Mouse (Mus musculus): ENCODE data around the gene Plpp7. TPM values are rescaled to one million over a fixed set of nuclear protein-coding genes. Genes with fewer than 3 reads are reported as not detected.
A peak's percentile ranks its signal among the peaks of the same experiment; 100 is the strongest.

Plpp7 gene
- polyA plus RNA-seq (2016; fragmentation: Nextera tagmentation; extraction: Ambion mirVana): 10.9 and 12.9 TPM in 2 replicates

- no peak for DNase-seq (ENCODE audit: low spot score)
- WGBS: 50% methylated on average over 22 of the region's 22 CpGs
- Histone ChIP-seq H3K4me1 (peaks cover 27% of the 10 kb centered on the region), H3K27ac (peak within 1 kb of the TSS; percentile 84), H3K9me3 (0 out of 2 replicates have a peak, but pooled peaks cover 2% of the 10 kb centered on the region), H3K27me3 (ENCODE audit: insufficient read depth, poor library complexity, severe bottlenecking) (no peaks in the 10 kb centered on the region), H3K36me3 (peaks cover 18% of the 10 kb centered on the region), H3K4me3 (peak within 1 kb of the TSS; percentile 59)
These were observed at the start of gene Plpp7 for GRCm38 (mm10) chr2:32095351-32096121. Plpp7 (plus strand) TSS chr2:32095528.

DNA sequence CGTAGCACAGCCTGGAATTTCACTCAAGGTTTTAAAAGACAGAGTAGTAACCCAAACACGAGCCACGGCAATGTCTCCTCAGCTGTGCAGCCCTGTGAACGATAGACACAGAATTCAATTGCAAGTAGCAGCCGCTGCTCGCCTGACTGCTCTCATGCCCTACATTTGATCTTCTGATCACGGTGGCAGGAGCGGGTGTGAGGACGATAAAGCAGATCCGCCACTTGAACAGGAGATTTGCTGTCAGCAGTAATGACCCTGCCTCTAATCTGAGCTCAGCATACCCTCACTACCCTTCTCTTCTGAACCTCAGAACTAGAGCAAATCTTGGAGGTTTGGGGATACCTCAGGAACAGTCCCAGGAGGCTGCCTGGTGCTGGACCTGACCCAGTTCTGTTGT, 49.3 kb upstream of the Plpp7 start:
- Histone ChIP-seq H3K4me1 (peaks cover 42% of the 10 kb centered on the region), H3K36me3 (peaks cover 91% of the 10 kb centered on the region), H3K27ac (peak overlapping the region; percentile 87), H3K27me3 (ENCODE audit: insufficient read depth, poor library complexity, severe bottlenecking) (no peaks in the 10 kb centered on the region), H3K4me3 (no peak overlapping the region), H3K9me3 (no peaks in the 10 kb centered on the region)
- peak; percentile 89 for DNase-seq (ENCODE audit: low spot score)
- WGBS: 53% methylated on average over 10 of the region's 10 CpGs

- H3K9me3 ChIP-seq: no peaks in the 10 kb centered on the region
- no peaks in the 10 kb centered on the region for H3K27me3 ChIP-seq (ENCODE audit: insufficient read depth, poor library complexity, severe bottlenecking)
- H3K4me1 ChIP-seq: peaks cover 52% of the 10 kb centered on the region
- H3K27ac ChIP-seq: peak overlapping the region; percentile 56
- no peak overlapping the region for H3K4me3 ChIP-seq
- DNase-seq (ENCODE audit: low spot score): no peak
- peaks cover 90% of the 10 kb centered on the region for H3K36me3 ChIP-seq
- WGBS: 89% methylated on average over 10 of the region's 10 CpGs
These were observed 48.0 kb upstream of the Plpp7 start for GRCm38 (mm10) chr2:32047323-32047722.

DNA sequence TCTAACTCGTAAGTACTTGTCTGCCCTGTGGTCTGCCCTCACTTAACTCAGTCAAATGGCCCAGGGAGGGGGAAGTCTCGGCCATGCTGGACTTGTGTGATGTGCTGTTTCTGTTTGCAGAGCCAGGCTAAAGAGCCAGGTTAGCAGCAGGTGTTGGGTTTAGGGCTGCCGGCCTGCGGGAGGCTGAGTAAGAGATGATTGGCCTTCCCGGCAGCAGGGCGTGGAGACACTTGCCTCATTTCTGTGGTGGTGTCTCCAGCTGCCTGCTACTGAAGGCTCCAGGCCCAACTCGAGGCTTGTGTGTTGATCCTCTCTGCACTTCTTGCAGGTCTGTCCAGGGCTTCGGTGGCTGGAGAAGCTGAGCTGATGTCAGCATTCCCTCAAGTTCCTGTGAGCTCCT, 43.5 kb upstream of the Plpp7 start:
- no peaks in the 10 kb centered on the region for H3K27me3 ChIP-seq (ENCODE audit: insufficient read depth, poor library complexity, severe bottlenecking)
- H3K36me3 ChIP-seq: peaks cover 63% of the 10 kb centered on the region
- WGBS: 72% methylated on average over 8 of the region's 8 CpGs
- H3K4me3 ChIP-seq: no peak overlapping the region
- H3K4me1 ChIP-seq: peaks cover 59% of the 10 kb centered on the region
- H3K27ac ChIP-seq: peak overlapping the region; percentile 56; the same call in 1 of the 2 replicates
- H3K9me3 ChIP-seq: no peaks in the 10 kb centered on the region
- DNase-seq (ENCODE audit: low spot score): no peak

DNA sequence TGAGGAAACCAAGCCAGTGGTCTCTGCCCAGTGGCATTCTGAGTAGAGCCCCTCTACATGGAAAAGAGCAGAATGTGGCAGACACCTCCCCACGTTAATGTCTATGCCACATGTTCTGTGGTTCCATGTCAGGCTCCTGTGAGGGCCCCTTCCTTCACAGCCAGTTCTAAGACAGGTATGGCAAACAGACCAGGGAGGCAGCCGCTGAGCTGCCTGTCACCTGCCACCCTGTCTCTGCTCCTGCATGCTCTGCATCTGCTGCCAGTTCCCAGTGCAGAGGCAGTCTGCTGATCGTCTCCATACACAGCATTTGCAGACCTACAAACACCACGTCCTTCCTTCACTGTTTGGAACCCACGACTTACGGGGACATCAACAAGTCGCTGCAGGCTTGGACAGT, 42.9 kb upstream of the Plpp7 start:
- H3K9me3 ChIP-seq: no peaks in the 10 kb centered on the region
- peaks cover 59% of the 10 kb centered on the region for H3K4me1 ChIP-seq
- H3K27me3 ChIP-seq (ENCODE audit: insufficient read depth, poor library complexity, severe bottlenecking): no peaks in the 10 kb centered on the region
- H3K36me3 ChIP-seq: peaks cover 57% of the 10 kb centered on the region
- WGBS: 80% methylated on average over 7 of the region's 7 CpGs
- H3K4me3 ChIP-seq: no peak overlapping the region
- peak overlapping the region; percentile 37; the same call in 1 of the 2 replicates for H3K27ac ChIP-seq
- DNase-seq (ENCODE audit: low spot score): no peak

- no peaks in the 10 kb centered on the region for H3K27me3 ChIP-seq (ENCODE audit: insufficient read depth, poor library complexity, severe bottlenecking)
- peak overlapping the region; percentile 80 for H3K27ac ChIP-seq
- H3K4me3 ChIP-seq: no peak overlapping the region
- H3K4me1 ChIP-seq: peaks cover 74% of the 10 kb centered on the region
- WGBS: 45% methylated on average over 7 of the region's 7 CpGs
- H3K36me3 ChIP-seq: peaks cover 29% of the 10 kb centered on the region
- no peaks in the 10 kb centered on the region for H3K9me3 ChIP-seq
- peak; percentile 85 for DNase-seq (ENCODE audit: low spot score)
These were observed 39.9 kb upstream of the Plpp7 start for GRCm38 (mm10) chr2:32055357-32055965.

GRCm38 (mm10) chr2:32056524-32056923, 38.8 kb upstream of the Plpp7 start:
- H3K36me3 ChIP-seq: peaks cover 20% of the 10 kb centered on the region
- H3K27ac ChIP-seq: peak overlapping the region; percentile 87
- no peaks in the 10 kb centered on the region for H3K27me3 ChIP-seq (ENCODE audit: insufficient read depth, poor library complexity, severe bottlenecking)
- no peak for DNase-seq (ENCODE audit: low spot score)
- WGBS: 48% methylated on average over 10 of the region's 10 CpGs
- H3K4me3 ChIP-seq: no peak overlapping the region
- H3K9me3 ChIP-seq: no peaks in the 10 kb centered on the region
- H3K4me1 ChIP-seq: peaks cover 83% of the 10 kb centered on the region

DNA sequence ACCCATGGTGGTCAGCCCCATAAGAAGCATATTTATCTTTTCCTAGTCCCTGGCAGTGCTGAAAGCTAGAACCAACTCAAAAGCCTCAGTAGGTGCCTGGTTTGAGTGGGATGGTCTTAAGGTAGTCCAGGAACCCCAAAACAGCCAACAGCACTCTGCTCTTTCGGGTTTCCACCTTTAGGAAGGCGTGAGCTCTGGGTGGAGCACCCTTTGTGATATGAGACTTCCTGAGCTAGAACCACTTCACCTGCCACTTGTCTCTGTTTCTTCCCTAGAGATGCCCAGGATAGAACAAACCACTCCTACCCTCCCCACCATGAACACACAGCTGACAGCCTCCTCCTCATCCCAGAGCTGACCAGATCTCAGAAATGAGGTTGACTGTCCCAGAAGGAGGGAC, 38.0 kb upstream of the Plpp7 start:
- DNase-seq (ENCODE audit: low spot score): no peak
- Histone ChIP-seq H3K4me3 (no peak overlapping the region), H3K4me1 (peaks cover 84% of the 10 kb centered on the region), H3K36me3 (peaks cover 11% of the 10 kb centered on the region), H3K27me3 (ENCODE audit: insufficient read depth, poor library complexity, severe bottlenecking) (no peaks in the 10 kb centered on the region), H3K27ac (peak overlapping the region; percentile 87), H3K9me3 (no peaks in the 10 kb centered on the region)
- WGBS: 72% methylated on average over 2 of the region's 2 CpGs

DNA sequence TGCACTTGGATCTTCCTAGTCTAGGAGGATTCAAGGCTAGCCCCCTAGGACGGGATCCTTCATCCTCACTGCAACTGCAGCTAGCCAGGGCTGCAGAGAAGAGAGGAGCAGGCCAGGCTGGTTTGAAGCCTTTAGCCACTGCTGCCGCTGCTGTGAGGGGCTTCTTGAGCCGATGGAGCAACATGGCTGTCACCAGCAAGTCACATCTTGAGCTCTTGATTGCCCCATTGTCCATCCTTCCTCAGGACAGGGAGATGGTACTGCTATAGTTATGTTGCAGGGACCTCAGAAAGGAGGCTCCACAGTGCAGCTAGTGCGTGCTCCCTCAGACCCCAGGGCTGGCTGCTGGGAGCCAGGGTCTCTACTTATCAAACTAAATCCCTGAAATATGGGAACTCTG, 37.5 kb upstream of the Plpp7 start:
- Histone ChIP-seq H3K9me3 (no peaks in the 10 kb centered on the region), H3K4me1 (peaks cover 84% of the 10 kb centered on the region)

GRCm38 (mm10) chr2:32058241-32058640, 37.1 kb upstream of the Plpp7 start:
- peaks cover 88% of the 10 kb centered on the region for H3K4me1 ChIP-seq
- DNase-seq (ENCODE audit: low spot score): no peak
- 73% methylated on average over 9 of the region's 9 CpGs for WGBS
- peak overlapping the region; percentile 87; the same call in 1 of the 2 replicates for H3K27ac ChIP-seq
- no peaks in the 10 kb centered on the region for H3K9me3 ChIP-seq
- H3K36me3 ChIP-seq: peaks cover 7% of the 10 kb centered on the region; the same call in 1 of the 2 replicates
- H3K27me3 ChIP-seq (ENCODE audit: insufficient read depth, poor library complexity, severe bottlenecking): no peaks in the 10 kb centered on the region
- no peak overlapping the region for H3K4me3 ChIP-seq

More for the DNA sequence above, 37.5 kb upstream of the Plpp7 start:
- WGBS: 74% methylated on average over 4 of the region's 4 CpGs
- peaks cover 8% of the 10 kb centered on the region; the same call in 1 of the 2 replicates for H3K36me3 ChIP-seq
- H3K27ac ChIP-seq: peak overlapping the region; percentile 87
- H3K4me3 ChIP-seq: no peak overlapping the region
- DNase-seq (ENCODE audit: low spot score): no peak
- no peaks in the 10 kb centered on the region for H3K27me3 ChIP-seq (ENCODE audit: insufficient read depth, poor library complexity, severe bottlenecking)

GRCm38 (mm10) chr2:32058716-32059115, 36.6 kb upstream of the Plpp7 start:
- H3K9me3 ChIP-seq: no peaks in the 10 kb centered on the region
- peaks cover 3% of the 10 kb centered on the region; the same call in 1 of the 2 replicates for H3K36me3 ChIP-seq
- no peak overlapping the region for H3K4me3 ChIP-seq
- H3K27me3 ChIP-seq (ENCODE audit: insufficient read depth, poor library complexity, severe bottlenecking): no peaks in the 10 kb centered on the region
- H3K27ac ChIP-seq: peak overlapping the region; percentile 88; the same call in 1 of the 2 replicates
- H3K4me1 ChIP-seq: peaks cover 89% of the 10 kb centered on the region
- WGBS: 35% methylated on average over 5 of the region's 5 CpGs
- no peak for DNase-seq (ENCODE audit: low spot score)

GRCm38 (mm10) chr2:32059613-32060012, 35.7 kb upstream of the Plpp7 start:
- peaks cover 92% of the 10 kb centered on the region for H3K4me1 ChIP-seq
- no peaks in the 10 kb centered on the region for H3K9me3 ChIP-seq
- WGBS: 48% methylated on average over 6 of the region's 6 CpGs
- DNase-seq (ENCODE audit: low spot score): no peak
- H3K36me3 ChIP-seq: peaks cover 6% of the 10 kb centered on the region
- peak overlapping the region; percentile 88 for H3K27ac ChIP-seq
- no peak overlapping the region for H3K4me3 ChIP-seq
- no peaks in the 10 kb centered on the region for H3K27me3 ChIP-seq (ENCODE audit: insufficient read depth, poor library complexity, severe bottlenecking)

- Histone ChIP-seq H3K9me3 (no peaks in the 10 kb centered on the region), H3K27me3 (ENCODE audit: insufficient read depth, poor library complexity, severe bottlenecking) (no peaks in the 10 kb centered on the region), H3K27ac (peak overlapping the region; percentile 88), H3K36me3 (peaks cover 6% of the 10 kb centered on the region), H3K4me3 (no peak overlapping the region), H3K4me1 (peaks cover 92% of the 10 kb centered on the region)
- no peak for DNase-seq (ENCODE audit: low spot score)
- WGBS: 65% methylated on average over 6 of the region's 6 CpGs
These were observed 35.0 kb upstream of the Plpp7 start for GRCm38 (mm10) chr2:32060228-32060805.
